Mouse (Mus musculus) heart, postnatal 0 days (tissue): ENCODE measurements at regions not wholly inside any gene's neighbourhood (a gene's known extent, or its start where the extent isn't known, plus 50 kb on each side); places are given as distances from the start of the nearest gene placed in this dataset.
A peak's percentile ranks its signal among the peaks of the same experiment; 100 is the strongest.

ENCODE experiments used
- ATAC-seq: fragments of 200-750 bp; cut with Nextera tagmentation; 2 replicates; pipeline ENCODE4 v1.8.0; 2017; ENCODE audit warnings: low read depth, moderate number of reproducible peaks, moderate library complexity; ENCODE audit not compliant: insufficient read depth
- DNase-seq: peaks from one replicate; pipeline ENCODE4 v3.0.0-alpha.2; 2016; ENCODE audit warnings: low spot score
- H3K27ac ChIP-seq: fragments of 300-500 bp; sonication (generic); 2 replicates; pipeline ENCODE4 v1.5.1; 2014; ENCODE audit warnings: low read depth, mild to moderate bottlenecking
- H3K27me3 ChIP-seq: fragments of 300-500 bp; sonication (generic); 2 replicates; pipeline ENCODE4 v1.6.1; 2014; ENCODE audit warnings: low read length, mixed read lengths; ENCODE audit not compliant: control insufficient read depth, insufficient read depth
- H3K36me3 ChIP-seq: fragments of 300-500 bp; sonication (generic); replicated peaks from 2 replicates; pipeline ENCODE4 v1.6.1; 2014; ENCODE audit warnings: low read length, mixed read lengths; ENCODE audit not compliant: control insufficient read depth, insufficient read depth
- H3K4me1 ChIP-seq: fragments of 300-500 bp; sonication (generic); 2 replicates; pipeline ENCODE4 v1.6.1; 2014; ENCODE audit warnings: antibody characterized with exemption; ENCODE audit not compliant: control insufficient read depth, insufficient read depth
- H3K4me2 ChIP-seq: fragments of 300-500 bp; sonication (generic); 2 replicates; pipeline ENCODE4 v1.6.1; 2014; ENCODE audit warnings: low read depth, mild to moderate bottlenecking, low read length, moderate library complexity
- H3K4me3 ChIP-seq: fragments of 300-500 bp; sonication (generic); 2 replicates; pipeline ENCODE4 v1.5.1; 2014; ENCODE audit warnings: low read depth, low read length
- H3K9ac ChIP-seq: fragments of 300-500 bp; sonication (generic); replicated peaks from 2 replicates; pipeline ENCODE4 v1.6.1; 2014; ENCODE audit warnings: low read depth, low read length, mixed read lengths
- H3K9me3 ChIP-seq: fragments of 300-500 bp; sonication (generic); replicated peaks from 2 replicates; pipeline ENCODE4 v1.6.1; 2016; ENCODE audit warnings: low read length; ENCODE audit not compliant: control insufficient read depth
- CTCF ChIP-seq: IDR thresholded peaks from 2 replicates; pipeline ENCODE4 v1.5.1; 2016; ENCODE audit warnings: antibody characterized with exemption, control low read depth, low read depth
- EP300 ChIP-seq: IDR thresholded peaks from 2 replicates; pipeline ENCODE4 v1.6.1; 2016; ENCODE audit warnings: antibody characterized with exemption, low read depth
- WGBS: fragments of 180-500 bp; shearing (Covaris S2); extraction: QIAGEN DNeasy Blood & Tissue Kit; methylation state at CpG from one replicate; pipeline ENCODE4 v1.1.7; 2014; 5-methylcytosine and 5-hydroxymethylcytosine counted together

DNA sequence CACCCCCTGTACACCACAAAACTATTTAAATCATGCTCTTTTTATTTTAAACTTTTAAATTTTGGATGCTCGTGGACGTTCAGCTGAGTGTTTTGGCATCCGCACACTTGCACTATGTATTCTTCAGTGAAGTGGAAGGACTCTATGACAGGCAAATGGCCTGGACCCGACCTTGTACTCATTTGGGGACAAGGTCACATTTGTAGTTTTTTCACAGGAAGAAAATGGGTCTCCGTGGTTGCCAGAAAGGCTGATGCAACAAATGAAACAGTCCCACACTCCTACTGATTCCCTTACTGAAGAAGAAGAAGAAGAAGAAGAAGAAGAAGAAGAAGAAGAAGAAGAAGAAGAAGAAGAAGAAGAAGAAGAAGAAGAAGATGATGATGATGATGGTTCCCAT lies 160.9 kb upstream of the Foxn2 start:
- no peak overlapping the region for H3K27ac ChIP-seq
- H3K36me3 ChIP-seq, result no peaks in the 10 kb centered on the region
- DNase-seq (no peak), ATAC-seq (no peak)
- H3K9me3 ChIP-seq, result peaks cover 11% of the 10 kb centered on the region; the same call in 1 of the 2 replicates
- TF ChIP-seq EP300, result no peak
- no peak for TF ChIP-seq CTCF
- H3K9ac ChIP-seq, result no peak overlapping the region
- 73% methylated on average over 5 of the region's 5 CpGs for WGBS
- no peak overlapping the region for H3K4me2 ChIP-seq
- no peaks in the 10 kb centered on the region for H3K27me3 ChIP-seq
- no peaks in the 10 kb centered on the region for H3K4me1 ChIP-seq
- H3K4me3 ChIP-seq, result no peak overlapping the region

DNA sequence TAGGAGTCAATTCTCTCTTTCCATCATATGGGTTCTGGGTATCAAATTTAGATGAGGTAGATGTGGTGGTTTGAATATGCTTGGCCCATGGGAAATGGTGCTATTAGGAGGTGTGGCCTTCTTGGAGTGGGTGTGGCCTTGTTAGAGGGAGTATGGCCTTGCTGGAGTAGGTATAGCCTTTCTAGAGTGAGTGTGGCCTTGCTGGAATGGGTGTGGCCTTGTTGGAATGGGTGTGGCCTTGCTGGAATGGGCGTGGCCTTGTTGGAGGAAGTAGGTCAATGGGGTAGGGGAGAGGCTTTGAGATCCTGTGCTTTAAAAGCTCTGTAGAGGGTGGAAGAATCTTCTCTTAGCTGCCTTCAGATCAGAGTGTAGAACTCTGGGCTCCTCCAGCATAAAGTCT lies 157.8 kb upstream of the Foxn2 start:
- DNase-seq (no peak), ATAC-seq (no peak)
- no peak overlapping the region for H3K4me2 ChIP-seq
- H3K27ac ChIP-seq, result no peak overlapping the region
- 64% methylated on average over 1 of the region's 1 CpGs for WGBS
- no peaks in the 10 kb centered on the region for H3K27me3 ChIP-seq
- no peaks in the 10 kb centered on the region for H3K36me3 ChIP-seq
- no peak overlapping the region for H3K4me3 ChIP-seq
- no peak overlapping the region for H3K9ac ChIP-seq
- H3K4me1 ChIP-seq, result no peaks in the 10 kb centered on the region
- H3K9me3 ChIP-seq, result peaks cover 9% of the 10 kb centered on the region; the same call in 1 of the 2 replicates
- TF ChIP-seq CTCF (no peak), EP300 (no peak)

DNA sequence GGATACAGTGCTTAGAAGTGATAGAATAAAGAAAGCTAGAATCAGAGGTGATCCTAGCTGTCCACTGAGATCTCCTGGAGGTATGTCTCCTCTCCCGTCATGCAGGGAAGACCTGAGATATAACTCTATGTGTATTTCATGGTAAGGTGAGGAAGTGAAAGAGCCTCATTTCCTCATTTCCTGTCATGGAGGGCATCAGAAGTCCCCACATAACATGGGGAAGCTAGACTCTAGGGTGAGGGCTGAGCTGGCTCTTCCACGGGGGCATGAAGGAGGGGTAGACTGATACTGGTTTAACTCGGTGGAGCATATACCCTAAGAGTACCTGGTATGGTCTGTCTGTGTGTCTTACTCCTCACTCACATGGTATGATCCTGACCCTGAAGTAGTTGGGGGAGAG lies 156.0 kb upstream of the Foxn2 start:
- TF ChIP-seq EP300 (no peak), CTCF (no peak)
- WGBS, result 75% methylated on average over 3 of the region's 3 CpGs

GRCm38 (mm10) chr17:88287861-88288260 lies 152.7 kb upstream of the Foxn2 start:
- ATAC-seq (no peak), DNase-seq (no peak)
- Histone ChIP-seq H3K4me2 (no peak overlapping the region), H3K4me3 (no peak overlapping the region), H3K9me3 (peaks cover 12% of the 10 kb centered on the region), H3K36me3 (no peaks in the 10 kb centered on the region), H3K4me1 (no peaks in the 10 kb centered on the region), H3K27ac (no peak overlapping the region), H3K9ac (no peak overlapping the region), H3K27me3 (no peaks in the 10 kb centered on the region)
- TF ChIP-seq EP300 (no peak), CTCF (no peak)
- WGBS, result 50% methylated on average over 1 of the region's 1 CpGs

More for the DNA sequence above, 156.0 kb upstream of the Foxn2 start:
- Histone ChIP-seq H3K9me3 (peaks cover 16% of the 10 kb centered on the region), H3K4me3 (no peak overlapping the region), H3K4me1 (no peaks in the 10 kb centered on the region), H3K4me2 (no peak overlapping the region), H3K27me3 (no peaks in the 10 kb centered on the region), H3K36me3 (no peaks in the 10 kb centered on the region), H3K27ac (no peak overlapping the region), H3K9ac (no peak overlapping the region)
- ATAC-seq, result no peak
- no peak for DNase-seq

DNA sequence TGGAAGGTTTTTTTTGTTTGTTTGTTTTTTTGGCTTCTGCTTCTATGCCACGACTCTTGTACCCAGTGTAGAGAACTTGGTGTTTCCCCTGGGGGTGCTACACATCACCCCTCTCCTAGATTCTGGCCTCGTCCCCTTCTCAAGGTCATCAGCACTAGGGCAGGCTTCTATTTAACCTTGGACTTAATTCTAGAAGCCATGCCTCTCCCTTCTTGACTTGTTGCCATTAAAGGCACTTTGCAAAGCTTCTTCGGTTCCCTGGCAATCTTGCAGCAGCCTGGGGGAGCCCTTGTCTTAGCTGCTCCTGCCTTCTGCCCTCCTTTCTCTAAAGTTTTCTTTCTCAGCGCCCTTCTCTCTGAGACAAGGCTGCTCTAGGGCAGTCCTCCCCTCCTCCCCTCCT lies 143.0 kb upstream of the Foxn2 start:
- 27% methylated on average over 4 of the region's 4 CpGs for WGBS
- DNase-seq, result no peak
- no peak for TF ChIP-seq CTCF
- TF ChIP-seq EP300, result no peak

GRCm38 (mm10) chr17:88303991-88304390 lies 136.5 kb upstream of the Foxn2 start:
- no peak overlapping the region for H3K4me2 ChIP-seq
- no peak overlapping the region for H3K9ac ChIP-seq
- H3K27me3 ChIP-seq, result no peaks in the 10 kb centered on the region
- no peaks in the 10 kb centered on the region for H3K36me3 ChIP-seq
- DNase-seq (no peak), ATAC-seq (peak; percentile 60; the same call in 1 of the 2 replicates)
- H3K4me1 ChIP-seq, result no peaks in the 10 kb centered on the region
- no peak overlapping the region for H3K27ac ChIP-seq
- H3K4me3 ChIP-seq, result no peak overlapping the region
- TF ChIP-seq EP300, result no peak
- TF ChIP-seq CTCF, result peak; percentile 69
- no peaks in the 10 kb centered on the region for H3K9me3 ChIP-seq
- 68% methylated on average over 2 of the region's 2 CpGs for WGBS

More for the DNA sequence above, 143.0 kb upstream of the Foxn2 start:
- H3K9ac ChIP-seq, result no peak overlapping the region
- no peak overlapping the region for H3K4me3 ChIP-seq
- no peaks in the 10 kb centered on the region for H3K9me3 ChIP-seq
- ATAC-seq, result 0 out of 2 replicates have a peak, but pooled peaks have one; percentile 8
- H3K27me3 ChIP-seq, result no peaks in the 10 kb centered on the region
- H3K4me1 ChIP-seq, result no peaks in the 10 kb centered on the region
- H3K36me3 ChIP-seq, result no peaks in the 10 kb centered on the region
- H3K27ac ChIP-seq, result no peak overlapping the region
- H3K4me2 ChIP-seq, result no peak overlapping the region
